Mouse (Mus musculus) embryonic fibroblast, embryonic 13.5 days (primary cell): ENCODE data around the gene Cd200r2.

Experiments used
- CTCF ChIP-seq: IDR thresholded peaks from 2 replicates; pipeline ENCODE4 v1.5.1; 2011; ENCODE audit warnings: mild to moderate bottlenecking, control low read depth, low read length, moderate library complexity, borderline replicate concordance; ENCODE audit not compliant: insufficient read depth
- POLR2A ChIP-seq: IDR thresholded peaks from 2 replicates; pipeline ENCODE4 v1.6.1; 2011; ENCODE audit warnings: low read depth, mild to moderate bottlenecking, control low read depth, low read length, moderate library complexity

GRCm38 (mm10) chr16:44875178-44875577 is 8.3 kb downstream of the Cd200r2 start:
- no peak for TF ChIP-seq POLR2A
- TF ChIP-seq CTCF = no peak
